In the genomic region with DNA sequence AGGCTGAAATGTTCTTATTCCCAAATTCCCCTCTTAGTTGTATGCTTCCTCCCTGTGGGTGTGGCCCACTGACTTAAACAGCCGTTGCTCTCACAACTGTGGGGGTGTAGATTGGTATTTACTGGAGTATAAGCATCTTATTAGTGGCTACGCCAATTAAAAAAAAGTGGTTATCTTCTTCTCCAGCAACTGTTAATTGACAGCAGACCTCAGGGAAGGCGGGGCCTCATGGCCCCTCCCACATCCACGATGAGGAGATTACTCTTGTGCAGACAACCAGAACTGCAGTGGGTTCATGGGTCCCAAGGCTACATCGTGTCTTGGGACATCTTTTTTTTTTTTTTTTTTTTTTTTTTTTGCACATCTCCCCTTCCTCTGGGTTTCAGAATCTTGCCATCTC, we compare ENCODE assay signal across 16 mouse cellular contexts. TPM values are rescaled to one million over a fixed set of nuclear protein-coding genes. Genes with fewer than 3 reads are reported as not detected.
DNase-seq lines count a peak whose midpoint lies in the region; ATAC-seq and TF ChIP-seq lines count a peak whose summit lies in the region.
"Had no signal": no experiment of that assay in that cellular context is flagged by ENCODE, and none has a peak within 500 bp of the region (broad histone marks: within the 10 kb centered on the region; RNA-seq: fewer than 3 reads in every experiment).

No protein-coding gene starts in this region.

- TF ChIP-seq CTCF in kidney, postnatal 0 days (IDR thresholded peaks at IDR 0.05; ENCODE audit: low read depth), result no peak
- TF ChIP-seq CTCF in thymus, adult 2 months (IDR thresholded peaks at IDR 0.05; ENCODE audit: borderline replicate concordance, control insufficient read depth, extremely low read depth, insufficient read depth, low read length, poor library complexity), result no peak

- H3K4me1 ChIP-seq in kidney, postnatal 0 days (replicated peaks; ENCODE audit: insufficient read depth, low read length), result no peaks in the 10 kb centered on the region
- H3K4me1 ChIP-seq in thymus, adult 2 months (replicated peaks; ENCODE audit: control insufficient read depth, insufficient read depth, low read length), result peaks cover 14% of the 10 kb centered on the region
- peaks cover 5% of the 10 kb centered on the region for H3K4me1 ChIP-seq in kidney, embryonic 15.5 days
- H3K4me1 ChIP-seq: forebrain, embryonic 10.5 days; neural tube, embryonic 15.5 days had no signal

- H3K9me3 ChIP-seq in kidney, postnatal 0 days (replicated peaks; ENCODE audit: low read length), result no peaks in the 10 kb centered on the region
- H3K9me3 ChIP-seq in kidney, embryonic 15.5 days (replicated peaks), result no peaks in the 10 kb centered on the region
- H3K9me3 ChIP-seq: forebrain, embryonic 10.5 days; liver, embryonic 13.5 days; neural tube, embryonic 15.5 days had no signal

- H3K4me3 ChIP-seq in kidney, postnatal 0 days (replicated peaks; ENCODE audit: low read depth, low read length), result no peak overlapping the region
- H3K4me3 ChIP-seq in thymus, adult 2 months (ENCODE audit: control insufficient read depth, insufficient read depth, low read length), result no peak overlapping the region
- H3K4me3 ChIP-seq in kidney, embryonic 15.5 days (replicated peaks), result no peak overlapping the region
- H3K4me3 ChIP-seq: forebrain, embryonic 10.5 days; liver, embryonic 13.5 days; neural tube, embryonic 15.5 days had no signal

- no peak for DNase-seq in kidney, postnatal 0 days (ENCODE audit: low spot score)
- DNase-seq in kidney, postnatal 4 days, result no peak
- peak; percentile 22 for DNase-seq in thymus, adult 2 months
- DNase-seq in thymus, adult 18-20 months, result no peak
- peak; percentile 24 for DNase-seq in T-cell, adult 2 months (ENCODE audit: low spot score)
- DNase-seq in splenic B cell, adult 2 months (ENCODE audit: low read depth, low spot score), result peak; percentile 46
- no peak for DNase-seq in lung, postnatal 14 days
- DNase-seq: adrenal gland, adult 8-10 months; cerebellum, postnatal 14 days; heart, postnatal 36 days; kidney, postnatal 14 days; liver, embryonic 13.5 days had no signal

- no peak overlapping the region for H3K4me2 ChIP-seq in kidney, postnatal 0 days (ENCODE audit: low read length)
- no peak overlapping the region for H3K4me2 ChIP-seq in kidney, embryonic 15.5 days
- H3K4me2 ChIP-seq: liver, embryonic 13.5 days; neural tube, embryonic 15.5 days had no signal

- 47% methylated on average over 5 of the region's 5 CpGs for WGBS in kidney, postnatal 0 days
- 18% methylated on average over 5 of the region's 5 CpGs for WGBS in thymus, adult 2 months
- WGBS in kidney, embryonic 15.5 days, result 63% methylated on average over 5 of the region's 5 CpGs

- no peaks in the 10 kb centered on the region for H3K27me3 ChIP-seq in kidney, postnatal 0 days (ENCODE audit: insufficient read depth, low read length)
- no peaks in the 10 kb centered on the region for H3K27me3 ChIP-seq in thymus, adult 2 months (ENCODE audit: control insufficient read depth, insufficient read depth, low read length)
- H3K27me3 ChIP-seq in splenic B cell, adult 2 months (ENCODE audit: control insufficient read depth, insufficient read depth, low read length, poor library complexity, severe bottlenecking), result no peaks in the 10 kb centered on the region
- H3K27me3 ChIP-seq in kidney, embryonic 15.5 days, result no peaks in the 10 kb centered on the region
- H3K27me3 ChIP-seq: liver, embryonic 13.5 days; neural tube, embryonic 15.5 days had no signal

- H3K27ac ChIP-seq in kidney, postnatal 0 days, result no peak overlapping the region
- H3K27ac ChIP-seq in thymus, adult 2 months (ENCODE audit: control insufficient read depth, insufficient read depth, low read length), result no peak overlapping the region; the same call in 1 of the 2 replicates
- no peak overlapping the region for H3K27ac ChIP-seq in kidney, embryonic 15.5 days
- H3K27ac ChIP-seq: forebrain, embryonic 10.5 days; liver, embryonic 13.5 days; macrophage; neural tube, embryonic 15.5 days had no signal

- no peak for TF ChIP-seq POLR2A in thymus, adult 2 months (IDR thresholded peaks at IDR 0.05; ENCODE audit: control insufficient read depth, extremely low read depth, insufficient read depth, low read length, poor library complexity)

- no peaks in the 10 kb centered on the region for H3K36me3 ChIP-seq in kidney, postnatal 0 days (ENCODE audit: insufficient read depth, low read length)
- peaks cover 4% of the 10 kb centered on the region for H3K36me3 ChIP-seq in thymus, adult 2 months (ENCODE audit: control insufficient read depth, insufficient read depth, low read length)
- H3K36me3 ChIP-seq in splenic B cell, adult 2 months (ENCODE audit: control insufficient read depth, insufficient read depth, low read length, poor library complexity, severe bottlenecking), result no peaks in the 10 kb centered on the region; the same call in 1 of the 2 replicates
- no peaks in the 10 kb centered on the region for H3K36me3 ChIP-seq in kidney, embryonic 15.5 days
- H3K36me3 ChIP-seq: forebrain, embryonic 10.5 days; liver, embryonic 13.5 days; neural tube, embryonic 15.5 days had no signal

- H3K9ac ChIP-seq in kidney, postnatal 0 days (ENCODE audit: low read depth, low read length), result no peak overlapping the region
- no peak overlapping the region for H3K9ac ChIP-seq in kidney, embryonic 15.5 days
- H3K9ac ChIP-seq: liver, embryonic 13.5 days; neural tube, embryonic 15.5 days had no signal

- ATAC-seq in kidney, postnatal 0 days (replicated peaks; ENCODE audit: low FRiP score, low read depth), result peak; percentile 36; the same call in 1 of the 2 replicates
- no peak for ATAC-seq in kidney, embryonic 15.5 days (replicated peaks; ENCODE audit: low FRiP score)

RNA-seq across cellular contexts. Expression of a gene that starts 5.6 kb away (rescaled TPM):
- 12.2 and 16.0 TPM in 2 replicates for polyA plus RNA-seq in kidney, postnatal 0 days (2015; fragmentation: Nextera tagmentation; extraction: Ambion mirVana)
- polyA plus RNA-seq in thymus, adult 2 months (2012; rRNA removed), result 54.4 and 56.9 TPM in 2 replicates
- polyA plus RNA-seq in kidney, embryonic 15.5 days (2015; fragmentation: Nextera tagmentation; extraction: Ambion mirVana), result 15.3 and 17.2 TPM in 2 replicates

Comparison
In these comparisons a context has a peak if more than half of its experiments do, and no peak if none do; other contexts are left out.
1. DNase-seq: peak in thymus, adult 2 months (single experiment), T-cell, adult 2 months (single experiment) and splenic B cell, adult 2 months (single experiment); none in kidney, postnatal 0 days (single experiment), kidney, postnatal 4 days (0 of 2), thymus, adult 18-20 months (0 of 2) and lung, postnatal 14 days (single experiment).